Mouse (Mus musculus) thymus, adult 2 months (tissue): ENCODE results near the gene Rtl8a.

Experiments used
- CTCF ChIP-seq: fragments of 200-500 bp; IDR thresholded peaks from 2 replicates; pipeline ENCODE4 v1.5.1; 2012; ENCODE audit warnings: mild to moderate bottlenecking, control low read depth, low read length, moderate library complexity, borderline replicate concordance; ENCODE audit not compliant: control insufficient read depth, poor library complexity, insufficient read depth; ENCODE audit errors: extremely low read depth
- POLR2A ChIP-seq: fragments of 200-500 bp; IDR thresholded peaks from 2 replicates; pipeline ENCODE4 v1.6.1; 2012; ENCODE audit warnings: mild to moderate bottlenecking, low read length, control low read depth, moderate library complexity; ENCODE audit not compliant: control insufficient read depth, poor library complexity, insufficient read depth; ENCODE audit errors: extremely low read depth

GRCm38 (mm10) chrX:53645885-53646284, 2.4 kb upstream of the Rtl8a start:
- TF ChIP-seq CTCF (no peak), POLR2A (no peak)
